Mouse (Mus musculus) liver, embryonic 15.5 days (tissue): ENCODE measurements around the gene Nek3. TPM values are rescaled to one million over a fixed set of nuclear protein-coding genes. Genes with fewer than 3 reads are reported as not detected.

Experiments used
- ATAC-seq: fragments of 200-750 bp; cut with Nextera tagmentation; 2 replicates; pipeline ENCODE4 v1.8.0; 2017; ENCODE audit warnings: moderate number of reproducible peaks, mild to moderate bottlenecking, moderate library complexity; ENCODE audit not compliant: insufficient read depth
- H3K27ac ChIP-seq: fragments of 300-500 bp; sonication (generic); replicated peaks from 2 replicates; pipeline ENCODE4 v1.5.1; 2015; ENCODE audit warnings: mild to moderate bottlenecking, inconsistent platforms
- H3K27me3 ChIP-seq: fragments of 300-500 bp; sonication (generic); 2 replicates; pipeline ENCODE4 v1.6.1; 2015; ENCODE audit warnings: mild to moderate bottlenecking, inconsistent platforms
- H3K36me3 ChIP-seq: fragments of 300-500 bp; sonication (generic); replicated peaks from 2 replicates; pipeline ENCODE4 v1.6.1; 2015; ENCODE audit warnings: moderate library complexity, mild to moderate bottlenecking, inconsistent platforms
- H3K4me1 ChIP-seq: fragments of 300-500 bp; sonication (generic); replicated peaks from 2 replicates; pipeline ENCODE4 v1.6.1; 2015; ENCODE audit warnings: inconsistent platforms
- H3K4me2 ChIP-seq: fragments of 300-500 bp; sonication (generic); 2 replicates; pipeline ENCODE4 v1.6.1; 2015; ENCODE audit warnings: moderate library complexity, mild to moderate bottlenecking, inconsistent platforms
- H3K4me3 ChIP-seq: fragments of 300-500 bp; sonication (generic); replicated peaks from 2 replicates; pipeline ENCODE4 v1.5.1; 2015; ENCODE audit warnings: mild to moderate bottlenecking, inconsistent platforms
- H3K9ac ChIP-seq: fragments of 300-500 bp; sonication (generic); 2 replicates; pipeline ENCODE4 v1.6.1; 2015; ENCODE audit warnings: moderate library complexity, mild to moderate bottlenecking, inconsistent platforms
- H3K9me3 ChIP-seq: fragments of 300-500 bp; sonication (generic); replicated peaks from 2 replicates; pipeline ENCODE4 v1.6.1; 2016; ENCODE audit warnings: inconsistent platforms
- WGBS: fragments of 180-500 bp; shearing (Covaris S2); methylation state at CpG from one replicate; pipeline ENCODE4 v1.1.7; 2015; ENCODE audit warnings: mixed read lengths; ENCODE audit not compliant: insufficient replicate concordance; 5-methylcytosine and 5-hydroxymethylcytosine counted together
- polyA plus RNA-seq: library from polyadenylated mRNA; unstranded; fragments of >200 nt; fragmentation: Nextera tagmentation; extraction: Ambion mirVana; gene quantifications from 2 replicates; pipeline ENCODE4 v1.2.1, GENCODE M21; 2015

Gene Nek3
- polyA plus RNA-seq, 1 experiment from 2014 or later = 1.5 TPM

DNA sequence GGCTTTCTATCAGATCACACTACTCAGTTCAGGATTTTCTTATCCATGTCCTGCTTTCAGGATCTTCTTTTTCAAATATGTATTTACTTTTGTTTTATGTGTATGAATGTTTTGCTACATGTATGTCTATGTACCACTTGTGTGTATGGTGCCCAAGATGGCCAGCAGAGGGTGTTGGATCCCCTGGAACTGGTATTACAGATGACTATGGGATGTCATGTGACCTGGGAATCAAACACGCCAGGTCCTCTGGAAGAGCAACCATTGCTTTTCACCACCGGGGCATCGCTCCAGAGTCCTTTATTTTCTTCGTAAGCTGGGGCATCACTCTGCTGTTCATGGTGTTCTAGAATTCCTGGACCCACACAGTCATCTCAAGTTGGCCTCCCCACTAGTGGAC lies 77.0 kb downstream of the Nek3 start:
- no peak overlapping the region for H3K4me3 ChIP-seq
- ATAC-seq = no peak
- no peaks in the 10 kb centered on the region for H3K9me3 ChIP-seq
- H3K4me1 ChIP-seq = no peaks in the 10 kb centered on the region
- no peaks in the 10 kb centered on the region for H3K36me3 ChIP-seq
- no peaks in the 10 kb centered on the region for H3K27me3 ChIP-seq
- WGBS = 82% methylated on average over 4 of the region's 4 CpGs
- no peak overlapping the region for H3K9ac ChIP-seq
- H3K27ac ChIP-seq = no peak overlapping the region
- no peak overlapping the region for H3K4me2 ChIP-seq

- 0 out of 2 replicates have a peak, but pooled peaks cover 3% of the 10 kb centered on the region for H3K4me1 ChIP-seq
- H3K4me3 ChIP-seq = no peak overlapping the region
- H3K4me2 ChIP-seq = no peak overlapping the region
- H3K27me3 ChIP-seq = no peaks in the 10 kb centered on the region
- no peak overlapping the region for H3K27ac ChIP-seq
- no peaks in the 10 kb centered on the region for H3K36me3 ChIP-seq
- WGBS = 62% methylated on average over 9 of the region's 9 CpGs
- ATAC-seq = no peak
- H3K9ac ChIP-seq = no peak overlapping the region
- no peaks in the 10 kb centered on the region for H3K9me3 ChIP-seq
Measured at GRCm38 (mm10) chr8:22079313-22080007, 86.8 kb downstream of the Nek3 start.

Other genes starting within 250 kb of the Nek3 start
- gene Defb15, start 233.7 kb downstream of the Nek3 start, polyA plus RNA-seq = not detected in 2 replicates
- not detected in 2 replicates for gene Defb35, start 228.1 kb downstream of the Nek3 start, polyA plus RNA-seq
- not detected in 2 replicates for gene Defb13, start 219.7 kb downstream of the Nek3 start, polyA plus RNA-seq
- gene Fam90a1a, start 207.7 kb downstream of the Nek3 start, polyA plus RNA-seq = not detected in 2 replicates
- gene Ccdc70, start 196.7 kb downstream of the Nek3 start, polyA plus RNA-seq = not detected in 2 replicates
- gene Atp7b, start 106.1 kb downstream of the Nek3 start, polyA plus RNA-seq = 11.6 and 12.3 TPM in 2 replicates
- gene Alg11, start 105.7 kb downstream of the Nek3 start, polyA plus RNA-seq = 9.2 and 9.3 TPM in 2 replicates
- gene Nek5, start 41.4 kb downstream of the Nek3 start, polyA plus RNA-seq = 0.08 TPM in 2 replicates
- gene Ckap2, start 19.4 kb upstream of the Nek3 start, polyA plus RNA-seq = 20.1 and 21.5 TPM in 2 replicates
- 7.0 and 7.6 TPM in 2 replicates for gene Vps36, start 26.4 kb upstream of the Nek3 start, polyA plus RNA-seq
- gene Thsd1, start 60.9 kb upstream of the Nek3 start, polyA plus RNA-seq = 1.7 and 1.9 TPM in 2 replicates
- not detected in 2 replicates for gene Tpte, start 117.0 kb upstream of the Nek3 start, polyA plus RNA-seq
- gene Slc25a15, start 232.2 kb upstream of the Nek3 start, polyA plus RNA-seq = 24.6 and 27.2 TPM in 2 replicates
- 24.0 and 25.4 TPM in 2 replicates for gene Mrps31, start 244.9 kb upstream of the Nek3 start, polyA plus RNA-seq